Mouse (Mus musculus): ENCODE measurements at regions not wholly inside any gene's neighbourhood (a gene's known extent, or its start where the extent isn't known, plus 50 kb on each side); places are given as distances from the start of the nearest gene placed in this dataset.

GRCm38 (mm10) chr6:143622161-143622560 lies 455.1 kb downstream of the Etnk1 start:
- DNase-seq (ENCODE audit: low spot score) = no peak

- DNase-seq (ENCODE audit: low spot score) = no peak
Observed at GRCm38 (mm10) chr6:143624901-143625300, 457.9 kb downstream of the Etnk1 start.

GRCm38 (mm10) chr6:143631581-143631980 lies 464.6 kb downstream of the Etnk1 start:
- no peak for DNase-seq (ENCODE audit: low spot score)

DNA sequence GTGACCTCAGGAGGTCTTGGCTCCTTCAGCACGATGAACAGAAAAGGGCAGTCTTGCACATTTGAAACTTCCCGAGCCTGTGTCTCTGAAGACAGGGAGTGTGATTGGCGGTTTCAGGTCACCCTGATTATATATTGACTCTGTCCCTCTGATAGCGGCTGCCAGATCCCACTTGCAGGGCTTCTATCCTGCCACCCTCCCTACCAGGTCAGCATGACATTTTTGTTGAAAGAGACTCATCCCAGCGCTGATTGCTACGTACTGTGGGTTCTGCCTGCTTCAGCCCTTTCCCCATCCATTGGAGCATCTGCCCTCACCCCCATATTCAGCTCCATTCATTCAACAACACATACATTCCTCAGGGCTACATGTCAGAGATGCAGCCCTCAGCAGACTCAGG lies 466.7 kb downstream of the Etnk1 start:
- DNase-seq (ENCODE audit: low spot score) = no peak

DNA sequence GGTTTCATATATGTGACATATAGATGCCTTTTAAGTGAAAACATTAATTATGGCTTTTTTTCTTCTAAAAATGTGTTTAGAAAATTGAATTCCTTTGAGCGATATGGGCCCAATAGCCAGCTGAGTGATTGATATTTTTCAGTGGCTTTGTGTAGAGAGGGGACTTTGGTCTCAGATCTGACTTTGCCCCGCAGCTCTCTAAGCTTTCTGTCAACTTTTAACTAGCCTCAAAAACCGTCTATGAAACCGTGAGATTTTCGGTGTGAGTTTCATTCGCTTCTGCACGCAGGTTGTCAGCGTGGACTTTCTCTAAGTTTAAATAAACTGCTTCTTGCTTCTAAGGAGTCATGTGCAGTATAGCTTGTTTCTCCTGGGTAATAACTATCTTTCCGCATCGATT lies 467.3 kb downstream of the Etnk1 start:
- no peak for DNase-seq (ENCODE audit: low spot score)

DNA sequence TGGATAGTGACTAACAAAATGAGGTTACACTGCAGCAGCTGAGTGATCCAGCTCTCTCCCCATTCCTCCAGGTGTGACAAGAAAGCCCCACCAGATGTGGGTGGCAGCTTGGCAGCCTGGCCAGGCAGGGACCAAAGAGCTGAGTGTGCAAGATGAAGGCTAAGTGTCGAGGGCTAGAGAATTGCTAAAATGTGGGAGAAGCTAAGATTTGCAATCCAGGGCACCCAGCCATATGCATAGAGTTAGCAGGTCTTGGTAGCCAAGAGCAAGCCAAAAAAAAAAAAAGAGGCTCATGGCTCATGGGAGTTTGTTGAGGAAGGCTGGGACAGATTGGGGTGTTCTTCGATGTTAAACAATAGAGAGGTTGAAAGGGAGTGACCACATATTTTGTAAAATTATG lies 468.0 kb downstream of the Etnk1 start:
- no peak for DNase-seq (ENCODE audit: low spot score)

GRCm38 (mm10) chr6:143640652-143641051 lies 473.6 kb downstream of the Etnk1 start:
- peak; percentile 22 for DNase-seq (ENCODE audit: low spot score)

DNA sequence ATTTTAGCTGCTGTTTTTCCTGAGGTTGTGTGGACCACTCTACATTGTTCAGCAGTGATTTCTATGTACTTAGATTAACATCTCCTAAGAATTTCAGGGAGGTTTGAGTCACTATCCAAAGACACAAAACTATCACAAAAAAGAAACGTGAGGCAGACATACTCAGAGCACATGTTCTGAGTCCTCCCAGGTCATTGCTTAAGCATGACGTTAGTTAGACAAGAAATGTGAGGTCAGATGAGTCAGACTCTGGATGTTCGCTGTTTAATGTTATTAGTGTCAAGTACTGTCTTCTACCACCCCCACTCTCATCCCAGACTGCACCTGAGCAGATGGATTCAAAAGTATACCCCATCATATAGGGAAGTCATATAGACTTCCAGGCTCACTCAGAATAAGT lies 475.0 kb downstream of the Etnk1 start:
- DNase-seq (ENCODE audit: low spot score) = no peak

DNA sequence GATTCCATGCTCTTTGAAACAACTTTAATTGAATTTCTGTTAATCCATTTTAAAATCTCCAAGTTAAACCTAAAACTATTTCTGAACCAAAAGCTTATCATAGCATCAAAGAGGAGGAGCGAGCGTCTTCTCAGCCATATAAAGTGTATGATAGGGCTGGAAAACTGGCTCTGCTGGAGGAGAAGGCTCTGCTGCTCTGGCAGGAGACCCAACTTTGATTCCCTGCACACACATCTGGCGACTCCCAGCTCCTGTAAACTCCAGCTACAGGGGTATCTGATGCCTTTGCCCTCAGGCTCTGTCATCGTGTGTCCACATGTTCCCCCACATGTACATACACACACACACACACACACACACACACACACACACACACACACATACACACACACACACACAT lies 479.0 kb downstream of the Etnk1 start:
- no peak for DNase-seq (ENCODE audit: low spot score)

DNA sequence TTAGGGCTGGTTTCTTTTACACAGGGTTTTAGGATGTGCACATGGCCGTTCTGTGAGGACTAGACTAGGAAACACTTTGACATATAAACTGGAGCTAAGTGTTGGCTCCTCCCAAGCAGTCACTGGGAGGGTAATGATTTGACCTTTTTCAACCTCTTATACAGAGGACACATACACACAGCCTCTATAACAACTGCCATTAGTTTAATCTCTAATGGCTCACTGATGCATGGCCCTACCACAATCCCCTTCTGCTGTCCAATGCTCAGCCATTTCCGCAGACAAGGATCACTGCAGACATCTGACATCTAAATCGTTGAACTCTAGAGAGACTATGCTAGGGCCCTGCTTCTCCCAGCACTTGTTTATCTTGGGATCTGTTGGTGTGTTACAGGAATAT lies 481.5 kb downstream of the Etnk1 start:
- no peak for DNase-seq (ENCODE audit: low spot score)

DNA sequence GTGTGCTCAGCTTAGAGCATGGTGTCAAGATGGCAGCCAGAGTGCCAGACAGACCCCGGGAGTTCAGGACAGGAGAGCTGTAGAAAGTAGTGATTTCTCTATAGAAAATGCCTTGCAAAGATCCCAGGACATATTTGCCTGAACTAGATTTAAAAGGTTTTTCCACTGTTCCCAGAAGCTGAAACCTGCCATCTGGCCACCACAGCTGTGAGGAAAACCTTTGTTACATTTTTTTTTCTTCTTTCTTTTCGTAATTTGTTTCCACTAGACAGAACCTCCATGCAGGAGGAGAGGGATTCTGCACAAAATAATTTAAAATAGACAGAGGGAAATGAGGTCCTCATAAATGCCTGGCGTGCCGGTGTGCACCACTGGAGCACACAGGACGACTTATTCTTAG lies 489.6 kb downstream of the Etnk1 start:
- DNase-seq (ENCODE audit: low spot score) = no peak

- no peak for DNase-seq (ENCODE audit: low spot score)
Observed at GRCm38 (mm10) chr6:143660837-143661236, 493.8 kb downstream of the Etnk1 start.

GRCm38 (mm10) chr6:143663306-143663705 lies 496.3 kb downstream of the Etnk1 start:
- DNase-seq (ENCODE audit: low spot score) = no peak

DNA sequence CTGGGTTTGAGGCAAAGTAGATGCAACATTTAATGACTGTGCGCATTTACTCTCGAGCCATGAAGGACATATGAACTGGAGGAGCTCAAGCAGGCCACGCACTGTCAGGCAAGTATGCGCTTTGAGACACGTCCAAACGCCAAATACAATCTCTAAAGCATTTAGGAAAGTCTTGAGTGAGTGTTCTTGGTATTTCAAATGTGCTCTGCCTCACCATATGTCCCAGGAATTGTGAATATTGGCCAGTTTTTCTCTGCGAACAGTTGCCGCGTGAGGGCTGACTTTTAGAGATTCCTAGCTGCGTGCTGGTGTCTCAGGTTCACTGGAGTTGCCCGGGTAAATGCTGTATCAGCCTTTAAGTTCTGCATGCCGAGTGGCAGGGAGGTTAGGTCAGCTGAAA lies 498.4 kb downstream of the Etnk1 start:
- no peak for DNase-seq (ENCODE audit: low spot score)

GRCm38 (mm10) chr6:143668551-143668950 lies 501.5 kb downstream of the Etnk1 start:
- no peak for DNase-seq (ENCODE audit: low spot score)

DNA sequence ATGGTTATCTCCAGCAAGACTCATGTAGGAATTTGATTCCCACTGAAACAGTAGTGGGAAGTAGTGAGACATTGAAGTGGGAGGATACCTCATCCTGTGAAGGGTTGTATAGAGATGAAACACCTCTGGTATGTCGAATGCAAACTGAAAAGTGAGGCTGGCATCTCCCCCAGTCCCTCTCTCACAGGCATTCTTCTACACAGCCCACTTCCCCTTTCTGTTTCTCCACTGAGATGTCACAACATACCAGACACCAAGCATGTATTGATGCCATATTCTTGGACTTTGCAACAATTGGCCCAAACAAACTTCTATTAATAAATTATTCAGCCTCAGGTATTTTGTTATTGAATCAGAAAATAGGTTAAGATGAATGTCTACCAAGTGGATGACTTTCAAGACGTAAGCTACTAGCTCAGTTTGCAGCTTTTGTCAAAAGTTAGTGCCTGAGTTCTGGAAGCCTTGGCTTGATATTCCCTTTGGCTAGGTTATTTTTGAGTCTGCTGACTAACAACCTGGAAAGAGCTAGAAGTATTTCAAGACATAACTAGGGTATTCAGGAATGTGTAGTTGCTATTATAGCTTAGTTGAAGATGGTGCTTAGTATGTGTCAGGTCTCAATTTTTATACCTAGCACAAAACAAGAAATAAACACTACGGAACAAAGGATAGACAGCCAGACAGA lies 502.6 kb downstream of the Etnk1 start:
- no peak for DNase-seq (ENCODE audit: low spot score)

DNA sequence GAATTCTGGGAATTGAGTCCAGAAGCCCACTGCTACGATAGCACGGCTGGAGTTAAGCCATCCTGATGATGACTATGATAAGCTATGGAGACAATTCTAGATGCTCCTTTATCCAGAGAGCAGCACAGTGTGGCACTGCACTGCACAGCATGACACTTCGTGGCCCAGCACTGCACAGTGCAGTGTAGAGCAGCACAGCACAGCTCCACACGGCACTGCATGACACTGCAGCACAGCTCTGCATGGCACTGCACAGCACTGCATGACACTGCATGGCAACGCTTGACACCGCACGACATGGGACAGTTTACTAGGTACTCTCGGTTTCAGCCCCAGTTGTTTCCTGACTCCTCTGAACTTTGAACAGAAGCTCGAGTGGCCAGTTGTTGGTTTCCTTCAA lies 523.1 kb downstream of the Etnk1 start:
- no peak for DNase-seq (ENCODE audit: low spot score)

- DNase-seq (ENCODE audit: low spot score) = peak; percentile 20
Observed at GRCm38 (mm10) chr6:143690866-143691265, 523.8 kb downstream of the Etnk1 start.

DNA sequence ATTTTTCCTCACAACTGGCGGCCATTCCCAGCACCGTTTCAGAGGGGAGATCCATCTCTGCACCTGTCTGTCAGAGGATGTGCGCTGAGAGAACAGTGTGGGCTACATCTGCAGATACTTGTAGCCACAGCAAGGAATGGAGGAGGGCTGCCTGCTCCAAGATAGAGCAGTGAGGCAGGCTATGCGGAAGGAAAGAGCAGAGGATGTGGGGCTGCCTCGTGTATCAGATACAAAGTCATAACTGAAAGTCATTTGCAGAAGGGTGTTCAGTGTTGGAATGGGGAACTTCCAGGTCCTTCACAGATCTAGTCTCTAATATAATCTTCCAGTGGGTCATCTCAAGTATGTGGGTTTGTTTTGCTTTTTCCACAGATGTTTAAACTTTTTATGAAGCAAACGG lies 531.0 kb downstream of the Etnk1 start:
- no peak for DNase-seq (ENCODE audit: low spot score)

DNA sequence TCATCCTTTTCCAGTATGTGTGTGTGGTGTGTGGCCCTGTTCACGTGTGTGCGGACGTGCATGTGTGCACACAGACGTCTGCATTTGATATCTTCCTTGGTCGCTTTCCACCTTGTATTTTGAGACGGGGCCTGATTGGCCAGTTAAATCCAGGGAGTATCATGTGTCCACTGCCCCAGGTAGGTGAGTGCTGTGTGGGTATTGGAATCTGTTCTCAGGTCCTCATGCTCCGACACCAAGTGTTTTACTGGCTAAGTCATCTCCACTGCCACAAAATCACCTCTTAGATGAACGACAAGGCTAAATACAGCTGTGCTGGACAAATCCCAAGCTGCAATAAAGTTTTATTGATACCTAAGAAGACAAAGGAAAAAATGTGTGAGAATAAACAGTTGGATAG lies 537.0 kb downstream of the Etnk1 start:
- no peak for DNase-seq (ENCODE audit: low spot score)

DNA sequence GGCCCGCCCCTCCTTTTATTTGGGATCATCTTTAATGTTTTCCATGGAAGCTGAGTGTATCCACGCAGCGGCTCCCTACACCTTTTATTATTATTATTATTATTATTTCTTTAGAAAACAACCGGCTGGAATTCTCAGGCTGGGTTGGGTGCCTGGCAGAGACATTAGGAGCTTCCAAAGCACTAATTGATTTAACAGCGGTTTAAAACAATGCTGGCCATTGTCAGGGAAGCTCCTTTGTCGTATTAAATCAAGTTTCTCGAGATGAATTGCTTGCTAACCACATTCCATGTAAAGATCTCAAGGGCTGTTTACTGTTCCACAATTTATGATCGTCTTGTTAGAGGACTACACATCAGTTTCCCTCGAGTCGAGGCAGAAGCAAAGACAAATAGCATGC lies 539.4 kb downstream of the Etnk1 start:
- no peak for DNase-seq (ENCODE audit: low spot score)

GRCm38 (mm10) chr6:143714461-143714860 lies 547.4 kb downstream of the Etnk1 start:
- no peak for DNase-seq (ENCODE audit: low spot score)

DNA sequence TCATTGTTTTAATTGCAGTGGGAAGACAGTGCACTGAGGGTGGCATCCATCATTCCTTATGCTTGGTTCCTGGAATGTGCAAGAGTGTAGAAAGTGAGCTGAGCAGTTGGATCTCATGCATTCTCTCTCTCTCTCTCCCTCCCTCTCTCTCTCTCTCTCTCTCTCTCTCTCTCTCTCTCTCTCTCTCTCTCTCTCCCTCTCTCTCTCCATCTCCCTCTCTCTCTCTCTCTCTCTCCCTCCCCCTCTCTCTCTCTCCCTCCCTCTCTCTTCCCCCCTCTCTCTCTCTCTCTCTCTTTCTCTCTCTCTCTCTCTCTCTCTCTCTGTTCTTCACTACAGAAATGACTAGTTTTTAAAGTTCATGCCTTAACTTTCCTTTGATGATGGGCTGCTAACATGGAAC lies 583.1 kb downstream of the Etnk1 start:
- DNase-seq (ENCODE audit: low spot score) = no peak
